ENCODE assay signal across 9 mouse cellular contexts in genomic region chr4:57307747-57308146, GRCm38 (mm10).
"Had no signal": no experiment of that assay in that cellular context is flagged by ENCODE, and none has a peak within 500 bp of the region (broad histone marks: within the 10 kb centered on the region; RNA-seq: fewer than 3 reads in every experiment).

No protein-coding gene starts in this region.

- H3K9me3 ChIP-seq: kidney, embryonic 15.5 days; limb, embryonic 13.5 days; midbrain, embryonic 12.5 days; neural tube, embryonic 15.5 days had no signal

- H3K4me3 ChIP-seq: limb, embryonic 13.5 days; midbrain, embryonic 12.5 days; neural tube, embryonic 15.5 days had no signal

- H3K27ac ChIP-seq: limb, embryonic 13.5 days; liver, embryonic 14.5 days; midbrain, embryonic 12.5 days; neural tube, embryonic 15.5 days had no signal

- ATAC-seq: midbrain, embryonic 16.5 days had no signal

- H3K27me3 ChIP-seq: neural tube, embryonic 15.5 days had no signal

- H3K9ac ChIP-seq: kidney, embryonic 15.5 days; limb, embryonic 13.5 days; liver, embryonic 14.5 days; midbrain, embryonic 12.5 days; neural tube, embryonic 15.5 days had no signal

- DNase-seq: right cerebral cortex, adult 18-20 months; right cerebral cortex, postnatal 25 days; thymus, postnatal 4 days had no signal

- H3K4me1 ChIP-seq: midbrain, embryonic 12.5 days had no signal

- H3K4me2 ChIP-seq: midbrain, embryonic 12.5 days had no signal

- H3K36me3 ChIP-seq: kidney, embryonic 15.5 days; limb, embryonic 13.5 days; midbrain, embryonic 12.5 days; neural tube, embryonic 15.5 days had no signal
